Mouse (Mus musculus): ENCODE measurements around the gene 1700028J19Rik. TPM values are rescaled to one million over a fixed set of nuclear protein-coding genes. Genes with fewer than 3 reads are reported as not detected.

Gene 1700028J19Rik
- polyA plus RNA-seq (2015; fragmentation: Nextera tagmentation; extraction: Ambion mirVana), result 0.65 and 1.1 TPM in 2 replicates

GRCm38 (mm10) chr7:44246055-44246983, at the start of gene 1700028J19Rik, which contains the start of gene 2410002F23Rik:
TSS of gene 1700028J19Rik (minus strand) at chr7:44246695.
TSS of gene 2410002F23Rik (plus strand) at chr7:44246722.
- H3K36me3 ChIP-seq (ENCODE audit: control insufficient read depth, insufficient read depth), result peaks cover 29% of the 10 kb centered on the region
- WGBS, result under 1% methylated on average over 62 of the region's 62 CpGs
- H3K9ac ChIP-seq (ENCODE audit: low read depth, low read length), result peak within 1 kb of the TSS; percentile 92
- H3K9me3 ChIP-seq (ENCODE audit: control insufficient read depth), result no peaks in the 10 kb centered on the region
- peak within 1 kb of the TSS; percentile 90 for H3K27ac ChIP-seq (ENCODE audit: low read depth, low read length)
- H3K4me1 ChIP-seq (replicated peaks; ENCODE audit: control insufficient read depth, insufficient read depth, low read length), result peaks cover 6% of the 10 kb centered on the region
- no peaks in the 10 kb centered on the region for H3K27me3 ChIP-seq (replicated peaks; ENCODE audit: control insufficient read depth, insufficient read depth, low read length)
- peak within 1 kb of the TSS; percentile 85 for H3K4me2 ChIP-seq (replicated peaks; ENCODE audit: low read depth)
- ATAC-seq, result peak; percentile 90
- H3K4me3 ChIP-seq (ENCODE audit: low read depth, low read length), result peak within 1 kb of the TSS; percentile 96
- TF ChIP-seq CTCF (IDR thresholded peaks at IDR 0.05; ENCODE audit: low read depth), result 0 out of 2 replicates have a peak, but pooled peaks have one; percentile 11

GRCm38 (mm10) chr7:44291418-44291817, 44.9 kb upstream of the 1700028J19Rik start:
- Histone ChIP-seq H3K9me3 (ENCODE audit: control insufficient read depth) (no peaks in the 10 kb centered on the region), H3K4me2 (replicated peaks; ENCODE audit: low read depth) (no peak overlapping the region), H3K27me3 (replicated peaks; ENCODE audit: control insufficient read depth, insufficient read depth, low read length) (no peaks in the 10 kb centered on the region), H3K4me1 (replicated peaks; ENCODE audit: control insufficient read depth, insufficient read depth, low read length) (no peaks in the 10 kb centered on the region), H3K36me3 (ENCODE audit: control insufficient read depth, insufficient read depth) (no peaks in the 10 kb centered on the region), H3K4me3 (ENCODE audit: low read depth, low read length) (no peak overlapping the region), H3K9ac (ENCODE audit: low read depth, low read length) (no peak overlapping the region), H3K27ac (ENCODE audit: low read depth, low read length) (no peak overlapping the region)
- no peak for ATAC-seq
- WGBS, result 54% methylated on average over 4 of the region's 4 CpGs
- no peak for TF ChIP-seq CTCF (IDR thresholded peaks at IDR 0.05; ENCODE audit: low read depth)

GRCm38 (mm10) chr7:44290986-44291385, 44.5 kb upstream of the 1700028J19Rik start:
- no peaks in the 10 kb centered on the region for H3K9me3 ChIP-seq (ENCODE audit: control insufficient read depth)
- H3K27me3 ChIP-seq (replicated peaks; ENCODE audit: control insufficient read depth, insufficient read depth, low read length), result no peaks in the 10 kb centered on the region
- H3K36me3 ChIP-seq (ENCODE audit: control insufficient read depth, insufficient read depth), result no peaks in the 10 kb centered on the region
- no peak overlapping the region for H3K4me3 ChIP-seq (ENCODE audit: low read depth, low read length)
- H3K27ac ChIP-seq (ENCODE audit: low read depth, low read length), result no peak overlapping the region
- ATAC-seq, result no peak
- no peak for TF ChIP-seq CTCF (IDR thresholded peaks at IDR 0.05; ENCODE audit: low read depth)
- no peak overlapping the region for H3K9ac ChIP-seq (ENCODE audit: low read depth, low read length)
- WGBS, result 85% methylated on average over 4 of the region's 4 CpGs
- H3K4me1 ChIP-seq (replicated peaks; ENCODE audit: control insufficient read depth, insufficient read depth, low read length), result no peaks in the 10 kb centered on the region
- no peak overlapping the region for H3K4me2 ChIP-seq (replicated peaks; ENCODE audit: low read depth)

- no peak for TF ChIP-seq CTCF (IDR thresholded peaks at IDR 0.05; ENCODE audit: low read depth)
- Histone ChIP-seq H3K27ac (ENCODE audit: low read depth, low read length) (no peak overlapping the region), H3K27me3 (replicated peaks; ENCODE audit: control insufficient read depth, insufficient read depth, low read length) (no peaks in the 10 kb centered on the region), H3K4me2 (replicated peaks; ENCODE audit: low read depth) (no peak overlapping the region), H3K9ac (ENCODE audit: low read depth, low read length) (no peak overlapping the region), H3K4me1 (replicated peaks; ENCODE audit: control insufficient read depth, insufficient read depth, low read length) (no peaks in the 10 kb centered on the region), H3K4me3 (ENCODE audit: low read depth, low read length) (no peak overlapping the region), H3K36me3 (ENCODE audit: control insufficient read depth, insufficient read depth) (no peaks in the 10 kb centered on the region), H3K9me3 (ENCODE audit: control insufficient read depth) (no peaks in the 10 kb centered on the region)
- WGBS, result 43% methylated on average over 7 of the region's 7 CpGs
- ATAC-seq, result no peak
Observed at GRCm38 (mm10) chr7:44287760-44288159, 41.3 kb upstream of the 1700028J19Rik start.

GRCm38 (mm10) chr7:44281586-44281985, 35.1 kb upstream of the 1700028J19Rik start:
- Histone ChIP-seq H3K4me2 (replicated peaks; ENCODE audit: low read depth) (no peak overlapping the region), H3K27me3 (replicated peaks; ENCODE audit: control insufficient read depth, insufficient read depth, low read length) (no peaks in the 10 kb centered on the region), H3K9me3 (ENCODE audit: control insufficient read depth) (no peaks in the 10 kb centered on the region), H3K36me3 (ENCODE audit: control insufficient read depth, insufficient read depth) (no peaks in the 10 kb centered on the region), H3K9ac (ENCODE audit: low read depth, low read length) (no peak overlapping the region), H3K27ac (ENCODE audit: low read depth, low read length) (no peak overlapping the region), H3K4me3 (ENCODE audit: low read depth, low read length) (no peak overlapping the region), H3K4me1 (replicated peaks; ENCODE audit: control insufficient read depth, insufficient read depth, low read length) (no peaks in the 10 kb centered on the region)
- no peak for TF ChIP-seq CTCF (IDR thresholded peaks at IDR 0.05; ENCODE audit: low read depth)
- ATAC-seq, result no peak
- WGBS, result 74% methylated on average over 7 of the region's 7 CpGs

GRCm38 (mm10) chr7:44280959-44281358, 34.5 kb upstream of the 1700028J19Rik start:
- 54% methylated on average over 1 of the region's 1 CpGs for WGBS
- Histone ChIP-seq H3K27ac (ENCODE audit: low read depth, low read length) (no peak overlapping the region), H3K4me2 (replicated peaks; ENCODE audit: low read depth) (no peak overlapping the region), H3K27me3 (replicated peaks; ENCODE audit: control insufficient read depth, insufficient read depth, low read length) (no peaks in the 10 kb centered on the region), H3K4me1 (replicated peaks; ENCODE audit: control insufficient read depth, insufficient read depth, low read length) (no peaks in the 10 kb centered on the region), H3K9me3 (ENCODE audit: control insufficient read depth) (no peaks in the 10 kb centered on the region), H3K9ac (ENCODE audit: low read depth, low read length) (no peak overlapping the region), H3K36me3 (ENCODE audit: control insufficient read depth, insufficient read depth) (no peaks in the 10 kb centered on the region), H3K4me3 (ENCODE audit: low read depth, low read length) (no peak overlapping the region)
- TF ChIP-seq CTCF (IDR thresholded peaks at IDR 0.05; ENCODE audit: low read depth), result no peak
- no peak for ATAC-seq

All from intestine, postnatal 0 days (tissue).